Mouse (Mus musculus) mouse embryonic stem cell (cell line): ENCODE data around the gene Gm45140.

Experiments
- in situ Hi-C, 2 experiments: fragments of 300-500 bp; cut with MboI; formaldehyde crosslinking; loops; 1 replicate in 1 of 2; 3 replicates in 1 of 2; pipeline ENCODE4 v1.14.3; 2019 to 2020; ENCODE audit warnings: low sequenced_read_pairs in 2 of 2, low pct_unique_long_range_greater_than_20kb in 1 of 2, mixed read lengths in 1 of 2; ENCODE audit not compliant: unreplicated experiment in 1 of 2

Gm45140 gene

DNA sequence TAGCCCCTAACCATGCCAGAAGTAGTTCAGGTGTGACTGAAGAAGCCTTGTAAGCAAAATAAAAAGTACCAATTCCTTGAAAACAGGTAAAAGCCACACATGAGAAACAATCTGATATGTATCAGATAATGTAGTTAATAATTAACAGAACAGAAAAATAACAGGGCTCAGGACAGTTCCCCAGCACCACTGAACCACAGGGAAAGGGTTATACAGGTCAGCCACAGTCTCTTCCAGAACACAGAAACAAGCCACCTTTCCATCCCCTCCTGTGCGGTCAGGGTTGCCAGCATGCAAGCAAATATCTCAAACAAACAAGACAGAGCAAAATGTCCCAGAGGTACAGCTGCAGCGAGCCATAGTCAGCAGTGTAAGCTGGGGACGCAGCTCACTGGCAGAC, 76.2 kb downstream of the Gm45140 start:
- in situ Hi-C loops: no loop called here

DNA sequence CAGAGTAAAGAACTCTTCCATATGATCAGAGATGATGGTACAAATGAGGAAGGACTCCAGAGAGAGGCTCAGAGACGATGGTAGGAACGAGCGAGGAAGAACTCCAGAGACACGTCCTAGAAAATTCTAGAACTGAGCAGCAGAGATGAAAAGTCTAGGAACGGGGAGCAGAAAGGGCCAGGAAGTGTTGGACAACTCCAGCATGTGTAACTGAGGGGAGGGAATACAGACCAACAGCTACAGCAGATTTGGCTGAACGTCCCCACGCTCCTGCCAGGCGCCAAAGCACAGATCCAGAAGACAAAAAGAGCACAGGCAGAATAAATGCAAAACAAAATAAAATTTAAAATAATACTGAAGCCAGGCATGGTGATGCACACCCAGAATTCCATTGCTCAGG, 78.7 kb downstream of the Gm45140 start:
- in situ Hi-C loops: no loop called here

DNA sequence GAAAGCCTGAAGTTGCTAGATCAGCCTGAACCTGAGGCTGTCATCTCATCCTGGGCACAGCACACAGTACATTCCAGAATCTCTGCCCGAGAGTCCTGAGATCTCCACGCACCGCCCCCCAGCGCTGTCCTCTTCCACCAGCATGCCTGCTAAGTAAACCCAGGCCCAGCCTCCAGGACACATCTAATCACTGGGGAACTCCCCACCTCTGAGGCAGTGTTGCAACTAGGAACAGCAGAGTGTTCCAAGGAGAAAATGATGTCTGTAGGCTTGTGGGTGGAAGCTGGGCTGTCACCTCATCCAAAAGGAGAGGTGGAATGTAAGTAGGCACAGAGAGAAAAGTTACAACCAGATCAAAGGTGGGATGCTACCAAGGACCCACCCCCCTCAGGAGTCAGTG, 80.4 kb downstream of the Gm45140 start:
- in situ Hi-C loops: no loop called here

DNA sequence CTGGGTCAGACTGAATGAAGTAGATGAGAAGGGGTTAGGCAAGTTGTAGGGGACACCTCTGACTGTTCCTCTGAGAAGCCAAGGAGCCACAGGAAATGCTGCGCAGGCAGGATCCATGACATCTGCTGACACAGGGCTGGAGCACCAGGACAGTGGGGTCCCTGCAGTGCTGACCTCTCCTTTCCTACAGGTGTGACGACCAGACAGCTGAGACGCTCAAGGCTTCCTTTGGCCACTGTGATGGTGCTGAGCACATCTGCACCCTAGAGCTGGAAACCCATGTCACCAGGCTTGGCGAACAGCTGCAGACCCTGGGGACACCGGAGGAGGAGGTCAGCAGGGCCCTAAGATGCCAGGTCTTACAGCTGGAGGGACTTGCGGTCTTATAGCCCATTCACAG, 84.0 kb downstream of the Gm45140 start:
- in situ Hi-C loops: no loop called here

DNA sequence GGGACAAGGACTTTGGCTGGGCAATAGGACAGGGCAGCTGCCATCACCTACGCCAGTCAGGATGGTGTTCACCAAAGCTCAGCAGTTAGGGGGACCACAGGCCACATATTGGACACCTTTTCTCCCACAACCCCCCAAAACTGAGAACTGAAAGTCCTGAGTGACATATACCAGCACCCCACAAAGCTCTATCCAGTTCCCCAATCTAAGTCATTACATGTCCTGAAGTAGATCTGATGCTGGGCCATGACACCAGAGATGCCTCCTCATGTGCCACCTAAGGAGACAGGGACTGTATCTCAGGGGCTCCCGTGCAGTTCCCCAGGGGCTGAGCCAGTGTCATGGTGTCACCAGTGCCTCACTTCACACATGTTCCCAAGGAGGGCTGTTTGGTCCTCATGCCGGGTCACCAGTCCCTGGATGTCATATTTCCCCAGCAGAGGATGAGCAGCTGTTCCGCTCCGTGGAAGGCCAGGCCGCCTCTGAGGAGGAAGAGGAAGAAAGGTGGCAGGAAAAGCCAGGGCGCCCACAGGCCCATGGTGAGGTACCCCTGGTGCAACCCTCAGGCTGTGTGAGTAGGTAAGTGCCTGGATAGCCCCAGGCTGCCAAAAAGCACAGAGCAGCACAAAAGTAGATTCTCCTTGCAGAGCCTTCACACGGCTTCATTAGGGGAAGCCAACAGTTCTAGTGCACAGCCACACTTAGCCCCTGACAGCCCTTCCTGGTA, 85.2 kb downstream of the Gm45140 start:
- in situ Hi-C loops: no loop called here

DNA sequence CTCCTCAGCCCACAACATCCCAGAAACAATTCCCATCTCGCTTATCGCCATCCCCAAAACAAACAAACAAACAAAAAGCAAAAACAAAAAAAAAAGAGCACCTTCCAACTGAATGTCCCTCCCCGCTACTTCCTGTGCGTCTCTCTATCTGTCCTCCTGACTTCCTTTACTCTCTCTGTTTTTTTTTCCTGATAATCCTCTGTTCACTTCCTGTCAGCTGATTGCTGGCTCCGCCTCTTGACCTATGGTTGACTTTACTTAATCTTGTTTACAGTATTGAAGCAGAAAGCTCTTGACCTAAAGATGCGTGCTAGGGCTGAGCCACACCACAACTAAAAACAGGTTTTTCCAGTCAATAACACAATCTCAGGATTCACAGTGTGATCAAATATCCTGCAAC, 87.1 kb downstream of the Gm45140 start:
- in situ Hi-C loops: no loop called here

DNA sequence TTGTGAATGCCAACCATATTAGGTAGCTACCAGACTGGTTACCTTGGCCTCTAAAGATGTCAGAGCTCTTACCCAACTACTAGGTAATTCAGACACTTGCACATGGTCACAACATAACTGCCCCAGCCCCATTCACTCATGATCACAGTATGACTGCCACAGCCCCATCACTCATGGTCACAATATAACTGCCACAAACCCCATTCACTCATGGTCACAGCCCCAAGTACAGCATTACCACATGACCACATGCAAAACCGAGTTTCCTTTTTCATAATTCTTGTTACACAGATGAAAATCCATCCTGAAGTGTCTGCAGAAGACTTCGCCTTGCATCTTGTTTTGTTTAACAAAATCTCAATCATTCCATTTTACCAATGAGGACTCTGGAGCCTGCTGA, 87.5 kb downstream of the Gm45140 start:
- in situ Hi-C loops: no loop called here

DNA sequence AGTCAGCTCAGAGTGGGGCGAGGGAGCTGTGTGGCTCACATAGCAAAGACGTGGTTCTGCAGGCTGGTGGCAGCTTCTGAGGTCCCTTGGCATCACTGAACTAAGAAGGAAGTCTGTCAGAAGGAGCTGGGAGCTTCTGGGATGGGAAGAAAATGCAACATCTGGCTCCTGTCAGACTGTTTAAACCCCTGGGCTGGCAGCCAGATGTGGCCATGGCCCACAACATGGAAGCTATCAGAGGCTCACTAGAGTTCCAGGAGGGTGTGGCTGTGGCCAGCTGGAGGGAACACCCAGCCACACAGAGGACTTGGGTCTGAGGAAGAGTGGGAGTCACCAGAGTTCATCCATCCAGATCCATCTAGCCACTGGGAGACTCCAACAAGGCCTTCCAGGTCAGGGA, 88.7 kb downstream of the Gm45140 start:
- in situ Hi-C loops: no loop called here

DNA sequence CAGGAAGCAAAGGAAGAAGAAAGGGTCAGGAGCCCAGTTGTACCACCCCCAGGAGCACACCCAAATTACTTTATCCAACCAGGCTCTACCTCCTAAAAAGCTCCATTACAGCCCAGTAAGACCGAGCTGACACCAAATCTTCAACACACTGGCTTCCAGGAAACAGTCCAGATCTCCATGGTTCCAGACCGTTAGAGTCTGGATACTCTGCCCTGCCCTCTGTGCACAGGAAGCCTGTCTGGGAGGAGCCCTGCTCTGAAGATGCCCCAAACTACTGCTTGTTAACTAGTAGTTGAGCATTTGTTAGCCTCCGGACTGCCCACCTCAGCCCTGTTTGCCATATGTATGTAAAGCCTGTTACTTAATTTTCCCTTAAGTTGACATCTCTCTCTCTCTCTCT, 89.5 kb downstream of the Gm45140 start:
- in situ Hi-C loops: no loop called here

DNA sequence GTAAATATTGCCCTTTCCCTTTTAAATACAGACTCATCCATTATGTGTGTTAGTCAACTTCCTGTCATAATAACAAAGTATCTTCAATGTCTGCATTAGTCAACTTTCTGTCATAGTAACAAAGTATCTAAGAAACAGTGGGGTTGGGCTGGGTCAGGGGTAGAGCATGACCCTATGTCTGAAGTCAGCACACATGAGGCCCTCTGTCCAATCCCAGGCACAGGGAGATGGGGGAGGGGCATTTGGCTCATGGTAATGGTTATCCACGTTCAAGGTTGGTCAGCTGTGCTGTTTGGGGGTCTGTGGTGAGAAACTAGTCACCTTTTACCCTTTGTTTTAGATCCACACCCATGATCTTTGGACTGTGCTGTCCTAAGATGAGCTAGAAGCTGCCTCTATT, 90.3 kb downstream of the Gm45140 start:
- in situ Hi-C loops: no loop called here

DNA sequence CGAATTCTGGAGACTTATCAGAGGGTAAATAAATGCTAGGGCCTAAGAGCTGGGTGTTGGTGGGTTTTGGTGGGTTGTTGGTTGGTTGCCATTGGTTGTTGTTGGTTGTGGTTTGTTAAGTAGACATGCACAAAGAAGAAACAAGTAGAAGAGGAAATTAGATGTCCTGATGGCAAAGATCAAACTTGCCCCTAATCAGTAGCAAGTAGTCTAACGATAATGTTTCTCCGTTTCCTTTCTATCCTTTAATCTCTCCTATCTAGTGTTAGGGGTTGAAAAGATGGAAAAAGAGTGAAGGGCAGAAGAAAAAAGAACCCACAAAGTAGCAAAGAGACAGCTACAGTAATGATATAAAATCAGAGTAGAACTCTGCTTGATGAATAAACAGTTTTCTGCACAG, 91.0 kb downstream of the Gm45140 start:
- in situ Hi-C loops: no loop called here

DNA sequence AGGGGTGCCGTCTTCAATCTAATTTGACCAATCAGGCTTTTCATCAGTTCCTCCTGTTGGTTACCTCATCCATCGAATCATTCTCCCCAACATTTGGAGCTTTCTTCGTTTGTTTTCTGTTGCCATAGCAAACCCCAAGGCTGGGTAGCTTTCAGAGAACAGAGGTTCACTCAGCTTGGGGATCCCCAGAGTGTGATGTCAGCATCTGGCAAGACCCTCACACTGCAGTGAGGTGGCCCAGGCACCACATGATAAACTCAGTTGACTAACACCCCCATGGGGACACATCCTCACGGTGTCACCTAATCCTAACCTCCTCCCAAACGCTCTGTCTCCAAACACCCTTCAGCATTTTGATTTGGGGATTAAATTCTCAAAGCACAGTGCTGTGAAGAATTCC, 92.3 kb downstream of the Gm45140 start:
- in situ Hi-C loops: no loop called here

DNA sequence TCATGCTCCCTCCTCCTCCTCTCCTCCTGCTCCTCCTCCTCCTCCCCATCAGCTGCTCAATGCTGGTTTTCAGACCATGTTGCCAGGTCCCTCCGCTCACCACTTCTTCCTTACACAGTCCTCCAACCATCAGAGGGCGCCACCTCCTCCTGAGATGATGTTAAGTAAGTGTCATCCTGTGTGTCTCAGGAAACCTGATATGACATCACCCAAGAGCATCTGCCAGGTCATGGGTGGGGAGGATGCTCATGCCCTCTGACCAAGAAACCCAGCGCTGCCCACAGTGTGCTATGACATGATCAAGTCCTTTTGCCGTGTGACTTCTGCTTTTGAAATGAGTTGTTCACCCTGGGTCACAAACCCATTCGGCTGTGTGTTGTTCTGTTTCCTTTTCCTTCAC, 92.8 kb downstream of the Gm45140 start:
- in situ Hi-C loops: no loop called here

DNA sequence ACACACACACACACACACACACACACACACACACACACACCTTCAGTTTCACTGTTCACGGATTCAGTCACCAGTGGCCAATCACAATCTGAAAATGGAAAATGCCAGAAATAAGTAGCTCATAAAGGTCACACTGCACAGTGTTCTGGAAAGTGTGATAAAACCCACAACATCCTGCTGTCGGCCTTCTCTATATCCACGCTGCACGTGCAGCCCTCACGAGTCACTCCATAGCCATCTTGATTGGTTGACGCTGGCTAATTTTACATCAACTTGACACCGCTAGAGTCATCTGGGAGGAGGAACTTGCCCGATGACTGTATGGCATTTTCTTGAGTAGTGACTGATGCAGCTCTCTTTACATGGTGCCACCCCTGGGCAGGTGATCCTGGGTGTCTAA, 93.6 kb downstream of the Gm45140 start:
- in situ Hi-C loops: no loop called here

DNA sequence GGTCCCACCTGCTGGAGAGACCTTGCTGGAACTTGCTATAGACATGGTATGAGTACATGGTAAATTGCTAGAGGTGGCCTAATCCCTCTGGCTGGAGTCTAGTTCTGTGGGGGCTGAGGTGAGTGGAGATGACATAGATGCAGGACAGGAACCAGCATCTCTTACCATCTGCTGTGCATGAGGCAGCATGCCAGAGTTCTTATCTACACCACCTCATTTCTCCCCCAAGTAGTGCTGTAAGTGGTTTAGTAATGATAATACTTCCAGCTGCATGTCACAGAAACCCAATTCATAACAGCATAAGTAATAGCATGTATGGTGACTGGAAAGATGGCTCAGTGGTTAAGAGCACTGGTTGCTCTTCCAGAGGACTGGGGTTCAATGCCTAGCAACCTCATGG, 95.1 kb downstream of the Gm45140 start:
- in situ Hi-C loops: no loop called here

DNA sequence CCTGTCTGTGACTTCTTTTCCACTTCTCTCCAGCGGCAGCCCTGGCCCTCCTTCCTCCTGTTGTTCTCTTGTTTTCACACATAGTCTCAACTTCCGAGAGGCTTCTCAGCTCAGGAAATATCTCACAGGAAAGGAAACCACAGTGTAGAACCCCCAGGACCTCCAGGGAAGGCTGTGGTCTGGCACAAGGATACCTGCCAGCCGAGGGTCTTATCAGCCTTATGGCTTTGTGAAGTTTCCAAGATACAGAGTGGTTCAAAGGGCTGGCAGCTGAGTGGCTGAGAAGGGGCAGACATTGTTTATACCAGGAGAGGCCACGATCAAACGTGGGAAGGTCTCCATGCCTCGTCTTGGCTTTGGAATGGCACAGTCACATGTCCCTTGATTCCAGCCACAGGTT, 95.7 kb downstream of the Gm45140 start:
- in situ Hi-C loops: loop anchor here in 1 of 2 experiments (10.0 kb wide), 1 partner anchor 455 kb away; the partner anchor contains the start of gene Gata2
